Mouse (Mus musculus): ENCODE measurements around the gene Ppp1r13l.

DNA sequence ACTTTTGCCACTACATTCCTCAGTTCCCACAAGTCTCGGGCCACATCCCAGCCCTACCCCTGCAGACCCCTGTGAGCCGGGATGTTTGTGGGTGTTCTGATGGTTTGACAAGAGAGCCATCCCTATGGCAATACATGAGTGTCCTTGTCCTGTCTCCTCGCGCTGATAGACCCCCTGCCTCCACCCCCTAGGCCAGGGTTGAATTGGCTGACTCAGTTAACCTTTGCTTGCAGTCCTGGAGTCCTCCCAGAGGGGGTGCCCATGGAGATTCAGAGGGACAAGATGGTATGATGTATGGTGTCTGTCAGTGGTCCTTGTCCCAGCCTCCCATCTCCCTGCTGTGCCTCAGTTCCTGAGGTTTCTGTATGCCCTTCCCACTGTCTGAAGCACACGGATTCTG is 45.5 kb upstream of the Ppp1r13l start:
- TF ChIP-seq TAL1 (IDR thresholded peaks at IDR 0.05; ENCODE audit: low read length) (no peak), GATA1 (IDR thresholded peaks at IDR 0.05; ENCODE audit: low read length) (no peak)

Data from erythroblast, embryonic 14.5 days (primary cell).